Mouse (Mus musculus): ENCODE data around the gene Nr1h2. TPM values are rescaled to one million over a fixed set of nuclear protein-coding genes. Genes with fewer than 3 reads are reported as not detected.

The Nr1h2 gene
- total and polyA plus RNA-seq, 3 experiments = 49.7 to 82.3 TPM; not detected in 1

DNA sequence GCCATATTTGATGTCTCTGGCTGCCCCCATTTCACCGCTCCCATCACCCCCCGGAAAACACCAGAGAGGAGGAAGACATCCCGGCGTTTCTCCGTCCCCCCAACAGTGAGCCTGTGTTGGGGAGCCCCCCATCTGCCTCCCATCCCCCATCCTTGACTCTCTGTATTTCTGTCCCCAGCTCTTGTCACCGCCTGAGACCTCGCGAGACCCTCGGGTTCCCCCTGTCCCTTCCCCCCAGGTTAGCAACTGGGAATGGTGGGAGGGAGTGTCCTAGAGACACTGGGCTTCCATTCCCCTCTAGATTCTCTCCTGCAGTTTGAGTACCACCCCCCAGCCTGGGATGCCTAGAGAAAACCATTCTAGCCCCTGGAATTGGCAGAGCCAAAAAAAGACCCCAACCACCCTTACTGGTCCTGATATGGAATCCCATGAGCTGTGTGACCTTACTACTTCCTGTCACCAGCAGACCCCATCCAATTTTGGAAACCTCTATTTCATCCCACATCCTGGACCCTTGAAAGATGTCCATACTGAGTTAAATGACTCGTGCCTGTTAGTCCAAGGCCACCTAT lies 47.0 kb upstream of the Nr1h2 start (continued):
- no peak for TF ChIP-seq ZNF384 (IDR thresholded peaks at IDR 0.05; ENCODE audit: low read depth, low read length)
- TF ChIP-seq POLR2A (IDR thresholded peaks at IDR 0.05; ENCODE audit: control insufficient read depth in 1 of 2, insufficient read depth in 1 of 2, low read depth in 1 of 2, low read length in 2 of 2, poor library complexity in 1 of 2) = no peak
- TF ChIP-seq ZC3H11A (IDR thresholded peaks at IDR 0.05; ENCODE audit: low read depth, low read length) = no peak

DNA sequence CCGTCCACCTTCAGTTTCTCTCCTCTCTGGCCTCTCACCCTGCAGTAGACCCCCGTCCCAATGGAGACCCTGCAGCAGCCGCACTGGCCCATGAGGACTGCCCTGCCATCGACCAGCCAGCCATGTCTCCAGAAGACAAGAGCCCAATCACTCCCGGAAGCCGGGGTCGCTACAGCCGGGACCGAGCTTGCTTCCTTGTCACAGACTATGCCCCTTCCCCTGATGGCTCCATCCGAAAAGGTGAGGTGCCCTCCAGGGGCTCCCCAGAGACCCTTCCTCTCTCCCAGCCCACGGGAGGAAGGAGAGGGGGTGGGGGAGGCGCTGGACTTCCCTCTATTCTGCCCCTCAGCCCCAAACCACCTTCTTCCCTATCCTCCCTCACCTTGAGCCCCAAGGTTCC lies 44.6 kb upstream of the Nr1h2 start:
- no peaks in the 10 kb centered on the region for H3K27me3 ChIP-seq (ENCODE audit: control insufficient read depth in 1 of 2, insufficient read depth in 2 of 2, low read length in 2 of 2)

GRCm38 (mm10) chr7:44597666-44598065 lies 43.9 kb upstream of the Nr1h2 start:
- Histone ChIP-seq H3K9ac (ENCODE audit: control insufficient read depth, low read depth, low read length, poor library complexity, severe bottlenecking) (no peak overlapping the region), H3K9me3 (replicated peaks; ENCODE audit: insufficient read depth, low read length) (no peaks in the 10 kb centered on the region), H3K4me3 (ENCODE audit: control insufficient read depth in 1 of 2, insufficient read depth in 1 of 2, low read depth in 2 of 2, low read length in 2 of 2) (no peak overlapping the region), H3K27ac (ENCODE audit: control insufficient read depth, low read depth, low read length) (no peak overlapping the region), H3K36me3 (ENCODE audit: control insufficient read depth in 1 of 2, insufficient read depth in 2 of 2, low read length in 2 of 2) (no peaks in the 10 kb centered on the region), H3K4me1 (ENCODE audit: control insufficient read depth in 1 of 2, insufficient read depth in 2 of 2, low read length in 2 of 2) (no peaks in the 10 kb centered on the region), H3K27me3 (ENCODE audit: control insufficient read depth in 1 of 2, insufficient read depth in 2 of 2, low read length in 2 of 2) (no peaks in the 10 kb centered on the region), H3K79me2 (ENCODE audit: control insufficient read depth, insufficient read depth, low read length, poor library complexity) (no peaks in the 10 kb centered on the region)
- DNase-seq (ENCODE audit: low read depth, low spot score) = no peak
- no peak for TF ChIP-seq MAFK (IDR thresholded peaks at IDR 0.05; ENCODE audit: borderline replicate concordance, low read depth, low read length)
- no peak for TF ChIP-seq ETS1 (IDR thresholded peaks at IDR 0.05; ENCODE audit: low read depth, low read length)
- TF ChIP-seq BHLHE40 (IDR thresholded peaks at IDR 0.05; ENCODE audit: borderline replicate concordance, low read depth, low read length) = no peak
- TF ChIP-seq CHD1 (IDR thresholded peaks at IDR 0.05; ENCODE audit: low read depth, low read length) = no peak
- no peak for TF ChIP-seq GATA1 (IDR thresholded peaks at IDR 0.05; ENCODE audit: low read depth, low read length)
- no peak for TF ChIP-seq ZNF384 (IDR thresholded peaks at IDR 0.05; ENCODE audit: low read depth, low read length)
- no peak for TF ChIP-seq EP300 (IDR thresholded peaks at IDR 0.05; ENCODE audit: low read depth in 1 of 2, low read length in 2 of 2)
- no peak for TF ChIP-seq ELF1 (IDR thresholded peaks at IDR 0.05; ENCODE audit: low read depth, low read length)
- no peak for TF ChIP-seq ZMIZ1 (IDR thresholded peaks at IDR 0.05; ENCODE audit: low read depth, low read length)
- TF ChIP-seq CTCF (IDR thresholded peaks at IDR 0.05 in 2 of 3, conservative IDR thresholded peaks at IDR 0.05 in 1 of 3; ENCODE audit: control insufficient read depth in 1 of 3, insufficient read depth in 1 of 3, low read depth in 2 of 3, low read length in 3 of 3, poor library complexity in 1 of 3, severe bottlenecking in 1 of 3) = no peak
- TF ChIP-seq UBTF (IDR thresholded peaks at IDR 0.05; ENCODE audit: borderline replicate concordance, insufficient read depth, low read depth, low read length) = no peak
- TF ChIP-seq MAZ (IDR thresholded peaks at IDR 0.05; ENCODE audit: low read depth, low read length) = no peak
- TF ChIP-seq POLR2AphosphoS2 (IDR thresholded peaks at IDR 0.05; ENCODE audit: low read length) = no peak
- TF ChIP-seq SIN3A (IDR thresholded peaks at IDR 0.05; ENCODE audit: low read length) = no peak
- no peak for TF ChIP-seq MYB (IDR thresholded peaks at IDR 0.05; ENCODE audit: low read depth, low read length)
- no peak for TF ChIP-seq TBP (IDR thresholded peaks at IDR 0.05; ENCODE audit: low read depth, low read length)
- no peak for TF ChIP-seq MEF2A (IDR thresholded peaks at IDR 0.05; ENCODE audit: extremely low read depth, insufficient replicate concordance, low read depth, low read length, poor library complexity, severe bottlenecking)

More for the DNA sequence above, 44.6 kb upstream of the Nr1h2 start:
- H3K36me3 ChIP-seq (ENCODE audit: control insufficient read depth in 1 of 2, insufficient read depth in 2 of 2, low read length in 2 of 2) = no peaks in the 10 kb centered on the region
- no peak overlapping the region for H3K4me3 ChIP-seq (ENCODE audit: control insufficient read depth in 1 of 2, insufficient read depth in 1 of 2, low read depth in 2 of 2, low read length in 2 of 2)
- H3K9me3 ChIP-seq (replicated peaks; ENCODE audit: insufficient read depth, low read length) = no peaks in the 10 kb centered on the region
- H3K27ac ChIP-seq (ENCODE audit: control insufficient read depth, low read depth, low read length) = no peak overlapping the region
- no peaks in the 10 kb centered on the region for H3K4me1 ChIP-seq (ENCODE audit: control insufficient read depth in 1 of 2, insufficient read depth in 2 of 2, low read length in 2 of 2)
- H3K79me2 ChIP-seq (ENCODE audit: control insufficient read depth, insufficient read depth, low read length, poor library complexity) = no peaks in the 10 kb centered on the region
- no peak for TF ChIP-seq ZMIZ1 (IDR thresholded peaks at IDR 0.05; ENCODE audit: low read depth, low read length)
- no peak for TF ChIP-seq CTCF (IDR thresholded peaks at IDR 0.05 in 2 of 3, conservative IDR thresholded peaks at IDR 0.05 in 1 of 3; ENCODE audit: control insufficient read depth in 1 of 3, insufficient read depth in 1 of 3, low read depth in 2 of 3, low read length in 3 of 3, poor library complexity in 1 of 3, severe bottlenecking in 1 of 3)
- no peak for TF ChIP-seq SIN3A (IDR thresholded peaks at IDR 0.05; ENCODE audit: low read length)
- no peak for TF ChIP-seq ZKSCAN1 (IDR thresholded peaks at IDR 0.05; ENCODE audit: low read depth, low read length)
- TF ChIP-seq ZC3H11A (IDR thresholded peaks at IDR 0.05; ENCODE audit: low read depth, low read length) = no peak
- no peak for TF ChIP-seq POLR2AphosphoS2 (IDR thresholded peaks at IDR 0.05; ENCODE audit: low read length)
- no peak for TF ChIP-seq MAX (IDR thresholded peaks at IDR 0.05; ENCODE audit: low read length)
- TF ChIP-seq JUND (IDR thresholded peaks at IDR 0.05; ENCODE audit: low read depth, low read length) = no peak
- no peak overlapping the region for H3K9ac ChIP-seq (ENCODE audit: control insufficient read depth, low read depth, low read length, poor library complexity, severe bottlenecking)
- no peak for DNase-seq (ENCODE audit: low read depth, low spot score)

All from MEL (cell line).